Mouse (Mus musculus) thymus, adult 2 months (tissue): ENCODE data around the gene Ccndbp1. TPM values are rescaled to one million over a fixed set of nuclear protein-coding genes. Genes with fewer than 3 reads are reported as not detected.

ENCODE experiments used
- DNase-seq: peaks from one replicate; pipeline ENCODE4 v3.0.0; 2021
- H3K27ac ChIP-seq: fragments of 200-500 bp; 2 replicates; pipeline ENCODE4 v1.5.1; 2012; ENCODE audit warnings: low read length, control low read depth; ENCODE audit not compliant: control insufficient read depth, insufficient read depth
- H3K27me3 ChIP-seq: fragments of 200-500 bp; 2 replicates; pipeline ENCODE4 v1.6.1; 2012; ENCODE audit warnings: mild to moderate bottlenecking, low read length, moderate library complexity, mixed read lengths; ENCODE audit not compliant: control insufficient read depth, insufficient read depth
- H3K36me3 ChIP-seq: fragments of 200-500 bp; 2 replicates; pipeline ENCODE4 v1.6.1; 2012; ENCODE audit warnings: mild to moderate bottlenecking, low read length, moderate library complexity; ENCODE audit not compliant: control insufficient read depth, insufficient read depth
- H3K4me1 ChIP-seq: fragments of 200-500 bp; replicated peaks from 2 replicates; pipeline ENCODE4 v1.6.1; 2012; ENCODE audit warnings: low read length; ENCODE audit not compliant: control insufficient read depth, insufficient read depth
- H3K4me3 ChIP-seq: fragments of 200-500 bp; 2 replicates; pipeline ENCODE4 v1.5.1; 2012; ENCODE audit warnings: mild to moderate bottlenecking, low read length, control low read depth, moderate library complexity; ENCODE audit not compliant: control insufficient read depth, insufficient read depth
- CTCF ChIP-seq: fragments of 200-500 bp; IDR thresholded peaks from 2 replicates; pipeline ENCODE4 v1.5.1; 2012; ENCODE audit warnings: mild to moderate bottlenecking, control low read depth, low read length, moderate library complexity, borderline replicate concordance; ENCODE audit not compliant: control insufficient read depth, poor library complexity, insufficient read depth; ENCODE audit errors: extremely low read depth
- POLR2A ChIP-seq: fragments of 200-500 bp; IDR thresholded peaks from 2 replicates; pipeline ENCODE4 v1.6.1; 2012; ENCODE audit warnings: mild to moderate bottlenecking, low read length, control low read depth, moderate library complexity; ENCODE audit not compliant: control insufficient read depth, poor library complexity, insufficient read depth; ENCODE audit errors: extremely low read depth
- WGBS: fragments of 180-500 bp; shearing (Covaris S2); methylation state at CpG from one replicate; pipeline ENCODE4 v1.1.7; 2018; 5-methylcytosine and 5-hydroxymethylcytosine counted together
- polyA plus RNA-seq: library from polyadenylated mRNA; depleted of rRNA; stranded (reverse); fragments of >200 nt; gene quantifications from 2 replicates; pipeline ENCODE4 v1.2.3, GENCODE M21; 2012

The Ccndbp1 gene
- polyA plus RNA-seq, 1 experiment = 51.0 TPM

- TF ChIP-seq CTCF (no peak), POLR2A (no peak)
- no peak for DNase-seq
- Histone ChIP-seq H3K27me3 (no peaks in the 10 kb centered on the region), H3K4me1 (peaks cover 5% of the 10 kb centered on the region), H3K4me3 (peak overlapping the region; percentile 75), H3K36me3 (no peaks in the 10 kb centered on the region; the same call in 1 of the 2 replicates), H3K27ac (peak overlapping the region; percentile 18; the same call in 1 of the 2 replicates)
- WGBS = 91% methylated on average over 8 of the region's 8 CpGs
Observed at GRCm38 (mm10) chr2:120977926-120978692, 30.1 kb upstream of the Ccndbp1 start.

DNA sequence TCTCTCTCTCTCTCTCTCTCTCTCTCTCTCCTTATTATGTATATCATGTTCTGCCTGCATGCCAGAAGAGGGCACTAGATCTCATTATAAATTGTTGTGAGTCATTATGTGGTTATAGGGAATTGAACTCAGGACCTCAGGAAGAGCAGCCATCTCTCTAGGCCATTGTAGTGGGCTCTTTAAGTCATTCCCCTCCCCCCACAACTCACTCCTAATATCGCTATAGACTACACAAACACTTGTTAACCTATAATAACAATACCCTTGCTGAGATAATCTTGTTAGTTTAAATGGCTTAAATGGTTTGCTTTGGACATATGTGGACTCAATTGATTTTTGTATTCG is 29.5 kb upstream of the Ccndbp1 start:
- Histone ChIP-seq H3K27me3 (no peaks in the 10 kb centered on the region), H3K4me1 (peaks cover 5% of the 10 kb centered on the region), H3K27ac (no peak overlapping the region), H3K4me3 (no peak overlapping the region), H3K36me3 (no peaks in the 10 kb centered on the region; the same call in 1 of the 2 replicates)
- DNase-seq = no peak
- 90% methylated on average over 2 of the region's 2 CpGs for WGBS
- TF ChIP-seq POLR2A = no peak
- no peak for TF ChIP-seq CTCF

- peaks cover 5% of the 10 kb centered on the region for H3K4me1 ChIP-seq
- no peak overlapping the region for H3K27ac ChIP-seq
- no peaks in the 10 kb centered on the region for H3K27me3 ChIP-seq
- no peak for DNase-seq
- 100% methylated on average over 1 of the region's 1 CpGs for WGBS
- H3K4me3 ChIP-seq = no peak overlapping the region
- H3K36me3 ChIP-seq = no peaks in the 10 kb centered on the region; the same call in 1 of the 2 replicates
- TF ChIP-seq CTCF (no peak), POLR2A (no peak)
Observed at GRCm38 (mm10) chr2:120979819-120980218, 28.4 kb upstream of the Ccndbp1 start.

DNA sequence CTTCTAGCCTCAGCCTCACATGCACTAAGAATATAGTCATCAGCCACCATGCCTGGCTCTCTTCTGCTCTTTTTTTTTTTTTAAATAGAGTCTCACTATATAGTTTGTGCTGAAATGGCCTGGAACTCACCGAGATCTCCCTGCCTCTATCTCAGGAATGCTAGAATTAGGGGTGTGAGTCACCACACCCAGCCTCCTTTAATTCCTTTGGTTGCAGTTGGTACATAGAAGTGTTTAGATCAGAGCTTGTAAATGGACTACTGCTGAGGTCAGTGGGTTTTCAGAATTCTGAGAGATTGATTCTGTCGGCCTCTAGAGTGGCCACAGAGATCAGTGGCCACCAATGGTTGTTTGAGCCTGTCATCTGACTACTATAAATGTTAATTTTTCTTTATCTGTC is 27.3 kb upstream of the Ccndbp1 start:
- Histone ChIP-seq H3K27me3 (no peaks in the 10 kb centered on the region), H3K27ac (no peak overlapping the region), H3K36me3 (no peaks in the 10 kb centered on the region; the same call in 1 of the 2 replicates), H3K4me3 (no peak overlapping the region), H3K4me1 (peaks cover 5% of the 10 kb centered on the region)
- no peak for TF ChIP-seq CTCF
- TF ChIP-seq POLR2A = no peak
- WGBS = 93% methylated on average over 2 of the region's 2 CpGs
- DNase-seq = no peak

DNA sequence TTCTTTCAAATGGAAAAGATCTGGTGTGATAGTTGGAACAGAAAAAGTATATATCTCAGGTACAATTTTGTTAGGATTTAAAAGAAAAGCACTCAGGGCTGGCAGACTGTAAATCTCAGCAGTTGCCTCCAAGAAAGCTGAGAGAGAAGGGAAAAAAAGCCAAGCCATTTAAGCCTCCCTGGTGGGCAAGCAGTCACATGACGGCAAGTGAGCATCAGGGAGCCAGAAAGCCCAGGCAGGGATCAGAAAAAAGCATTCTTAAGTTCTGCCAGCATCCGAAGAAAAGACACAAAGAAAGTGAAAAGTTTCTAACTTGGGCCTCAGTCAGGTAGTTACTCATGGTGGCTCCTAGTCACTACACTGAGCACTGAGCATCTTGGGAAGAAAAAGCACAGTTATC is 24.6 kb upstream of the Ccndbp1 start:
- DNase-seq = no peak
- Histone ChIP-seq H3K27me3 (no peaks in the 10 kb centered on the region), H3K27ac (no peak overlapping the region), H3K36me3 (no peaks in the 10 kb centered on the region; the same call in 1 of the 2 replicates), H3K4me3 (no peak overlapping the region), H3K4me1 (no peaks in the 10 kb centered on the region)
- TF ChIP-seq CTCF (no peak), POLR2A (no peak)
- 95% methylated on average over 2 of the region's 2 CpGs for WGBS

GRCm38 (mm10) chr2:120985241-120985640 is 23.0 kb upstream of the Ccndbp1 start:
- H3K27me3 ChIP-seq = no peaks in the 10 kb centered on the region
- WGBS = 100% methylated on average over 1 of the region's 1 CpGs
- peak; percentile 22 for DNase-seq
- no peaks in the 10 kb centered on the region; the same call in 1 of the 2 replicates for H3K36me3 ChIP-seq
- H3K4me3 ChIP-seq = no peak overlapping the region
- H3K27ac ChIP-seq = no peak overlapping the region
- TF ChIP-seq POLR2A (no peak), CTCF (no peak)
- no peaks in the 10 kb centered on the region for H3K4me1 ChIP-seq
